Mouse (Mus musculus) midbrain, embryonic 11.5 days (tissue): ENCODE measurements at regions not wholly inside any gene's neighbourhood (a gene's known extent, or its start where the extent isn't known, plus 50 kb on each side); places are given as distances from the start of the nearest gene placed in this dataset.

Experiments
- ATAC-seq: fragments of 200-750 bp; cut with Nextera tagmentation; 2 replicates; pipeline ENCODE4 v1.8.0; 2017; ENCODE audit warnings: moderate TSS enrichment, moderate library complexity; ENCODE audit not compliant: low FRiP score
- DNase-seq: peaks from one replicate; pipeline ENCODE4 v3.0.0; 2015; ENCODE audit warnings: low spot score; ENCODE audit errors: missing footprints
- H3K27ac ChIP-seq: fragments of 300-500 bp; sonication (generic); 2 replicates; pipeline ENCODE4 v1.5.1; 2014; ENCODE audit warnings: low read depth, low read length
- H3K27me3 ChIP-seq: fragments of 300-500 bp; sonication (generic); 2 replicates; pipeline ENCODE4 v1.6.1; 2014; ENCODE audit warnings: mild to moderate bottlenecking, low read length, moderate library complexity, mixed read lengths; ENCODE audit not compliant: control insufficient read depth, insufficient read depth
- H3K36me3 ChIP-seq: fragments of 300-500 bp; sonication (generic); 2 replicates; pipeline ENCODE4 v1.6.1; 2014; ENCODE audit warnings: mild to moderate bottlenecking, low read length, moderate library complexity, mixed read lengths; ENCODE audit not compliant: control insufficient read depth, insufficient read depth
- H3K4me1 ChIP-seq: fragments of 300-500 bp; sonication (generic); 2 replicates; pipeline ENCODE4 v1.6.1; 2014; ENCODE audit warnings: low read length; ENCODE audit not compliant: control insufficient read depth, insufficient read depth
- H3K4me2 ChIP-seq: fragments of 300-500 bp; sonication (generic); 2 replicates; pipeline ENCODE4 v1.6.1; 2014; ENCODE audit warnings: mild to moderate bottlenecking, moderate library complexity
- H3K4me3 ChIP-seq: fragments of 300-500 bp; sonication (generic); 2 replicates; pipeline ENCODE4 v1.5.1; 2014; ENCODE audit warnings: low read depth, low read length
- H3K9ac ChIP-seq: fragments of 300-500 bp; sonication (generic); 2 replicates; pipeline ENCODE4 v1.6.1; 2014; ENCODE audit warnings: low read length
- H3K9me3 ChIP-seq: fragments of 300-500 bp; sonication (generic); 2 replicates; pipeline ENCODE4 v1.6.1; 2016; ENCODE audit warnings: low read length; ENCODE audit not compliant: control insufficient read depth
- WGBS: fragments of 180-500 bp; shearing (Covaris S2); extraction: QIAGEN DNeasy Blood & Tissue Kit; methylation state at CpG from one replicate; pipeline ENCODE4 v1.1.7; 2014; 5-methylcytosine and 5-hydroxymethylcytosine counted together

GRCm38 (mm10) chr6:94357568-94357967 is 73.9 kb upstream of the Magi1 start:
- H3K4me1 ChIP-seq, result no peaks in the 10 kb centered on the region
- H3K9ac ChIP-seq, result no peak overlapping the region
- ATAC-seq (no peak), DNase-seq (no peak)
- no peaks in the 10 kb centered on the region for H3K9me3 ChIP-seq
- 86% methylated on average over 4 of the region's 4 CpGs for WGBS
- H3K4me3 ChIP-seq, result no peak overlapping the region
- no peak overlapping the region for H3K4me2 ChIP-seq
- no peaks in the 10 kb centered on the region for H3K27me3 ChIP-seq
- no peak overlapping the region for H3K27ac ChIP-seq
- no peaks in the 10 kb centered on the region for H3K36me3 ChIP-seq

GRCm38 (mm10) chr6:94354451-94355095 is 70.9 kb upstream of the Magi1 start:
- Histone ChIP-seq H3K27me3 (no peaks in the 10 kb centered on the region), H3K36me3 (no peaks in the 10 kb centered on the region), H3K4me2 (no peak overlapping the region), H3K9me3 (no peaks in the 10 kb centered on the region), H3K4me1 (no peaks in the 10 kb centered on the region), H3K4me3 (no peak overlapping the region), H3K27ac (no peak overlapping the region), H3K9ac (no peak overlapping the region)
- WGBS, result 40% methylated on average over 8 of the region's 8 CpGs
- ATAC-seq (no peak), DNase-seq (no peak)

- Histone ChIP-seq H3K4me3 (no peak overlapping the region), H3K27ac (no peak overlapping the region), H3K36me3 (no peaks in the 10 kb centered on the region), H3K4me2 (no peak overlapping the region), H3K27me3 (no peaks in the 10 kb centered on the region), H3K9me3 (no peaks in the 10 kb centered on the region; the same call in 1 of the 2 replicates), H3K4me1 (no peaks in the 10 kb centered on the region), H3K9ac (no peak overlapping the region)
- ATAC-seq (no peak), DNase-seq (no peak)
- 77% methylated on average over 2 of the region's 2 CpGs for WGBS
These were observed 60.6 kb upstream of the Magi1 start for GRCm38 (mm10) chr6:94344296-94344695.

GRCm38 (mm10) chr6:94340546-94340945 is 56.8 kb upstream of the Magi1 start:
- ATAC-seq, result no peak
- H3K27ac ChIP-seq, result no peak overlapping the region
- WGBS, result 62% methylated on average over 2 of the region's 2 CpGs

GRCm38 (mm10) chr6:94336168-94336567 is 52.5 kb upstream of the Magi1 start:
- Histone ChIP-seq H3K4me2 (no peak overlapping the region), H3K27ac (no peak overlapping the region), H3K36me3 (no peaks in the 10 kb centered on the region), H3K9me3 (no peaks in the 10 kb centered on the region), H3K9ac (no peak overlapping the region), H3K27me3 (no peaks in the 10 kb centered on the region), H3K4me3 (no peak overlapping the region), H3K4me1 (no peaks in the 10 kb centered on the region)
- no peak for DNase-seq
- WGBS, result 76% methylated on average over 6 of the region's 6 CpGs
- no peak for ATAC-seq

More at GRCm38 (mm10) chr6:94340546-94340945, 56.8 kb upstream of the Magi1 start:
- no peak overlapping the region for H3K9ac ChIP-seq
- H3K27me3 ChIP-seq, result no peaks in the 10 kb centered on the region
- no peaks in the 10 kb centered on the region for H3K36me3 ChIP-seq
- H3K4me2 ChIP-seq, result no peak overlapping the region
- H3K4me3 ChIP-seq, result no peak overlapping the region
- H3K4me1 ChIP-seq, result no peaks in the 10 kb centered on the region
- no peak for DNase-seq
- H3K9me3 ChIP-seq, result no peaks in the 10 kb centered on the region
